Mouse (Mus musculus) T-helper 1 cell (primary cell): ENCODE results near the gene Kif17.

Experiments
- in situ Hi-C: fragments of 300-600 bp; cut with MboI, MseI; formaldehyde crosslinking; loops from one replicate; pipeline ENCODE4 v1.15.1; 2025; ENCODE audit warnings: high pct_unique_total_duplicates

The Kif17 gene

DNA sequence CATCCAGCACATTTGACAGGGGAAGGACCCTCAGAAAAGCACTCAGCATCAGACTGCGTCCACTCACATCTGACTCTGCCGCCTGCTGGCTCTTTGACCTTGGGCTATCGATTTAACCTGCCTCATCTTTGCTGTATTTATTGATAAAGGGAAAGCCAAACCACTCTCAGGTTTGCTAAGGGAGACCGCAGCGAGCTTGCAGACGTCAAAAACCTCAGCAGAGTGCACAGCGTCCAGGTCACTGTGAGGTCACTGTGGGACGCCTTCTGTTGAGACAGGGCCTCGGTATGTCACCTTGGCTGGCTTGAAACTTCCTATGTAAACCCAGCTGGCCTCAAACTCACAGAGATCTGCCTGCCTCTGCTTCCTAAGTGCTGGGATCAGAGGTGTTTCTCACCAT is 87.1 kb downstream of the Kif17 start:
- in situ Hi-C loops: no loop called here

DNA sequence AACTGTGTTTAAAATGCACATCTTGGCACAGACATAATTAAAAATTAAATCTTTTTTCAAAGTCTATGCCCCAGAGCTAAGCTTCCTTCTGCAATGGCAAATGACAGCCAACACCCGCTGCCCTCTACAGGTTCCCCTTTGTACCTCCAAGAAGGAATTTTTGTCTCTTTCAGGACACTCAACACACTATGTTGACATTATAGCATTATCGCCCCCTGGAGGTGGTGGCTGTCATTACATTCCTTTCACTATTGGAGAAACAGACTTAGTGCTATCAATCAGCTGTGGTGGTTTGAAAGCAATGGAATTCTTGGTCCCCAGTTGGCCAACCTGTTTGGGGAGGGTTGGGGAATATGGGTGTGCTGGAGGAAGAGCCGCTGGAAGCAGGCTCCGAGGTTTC is 89.7 kb downstream of the Kif17 start:
- in situ Hi-C loops: no loop called here

DNA sequence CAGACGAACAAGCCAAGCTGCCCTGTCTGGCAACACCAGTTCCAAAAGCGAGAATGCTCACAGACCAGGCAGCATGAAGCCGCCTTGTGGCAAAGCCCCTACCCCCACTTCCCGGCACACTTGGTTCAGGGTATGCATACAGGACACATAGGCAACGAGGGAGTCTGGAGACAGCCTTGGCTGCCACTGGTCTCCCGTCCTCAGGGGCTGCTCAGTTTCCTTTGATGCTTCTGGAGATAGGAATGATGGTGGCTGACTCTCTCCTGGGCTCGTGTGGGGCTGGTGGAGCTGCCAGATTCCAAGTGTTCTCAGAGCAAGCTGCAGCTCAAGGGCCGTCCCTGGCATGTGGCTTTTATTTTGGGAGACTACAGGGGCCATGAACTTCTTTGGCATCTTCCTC is 91.2 kb downstream of the Kif17 start:
- in situ Hi-C loops: no loop called here

DNA sequence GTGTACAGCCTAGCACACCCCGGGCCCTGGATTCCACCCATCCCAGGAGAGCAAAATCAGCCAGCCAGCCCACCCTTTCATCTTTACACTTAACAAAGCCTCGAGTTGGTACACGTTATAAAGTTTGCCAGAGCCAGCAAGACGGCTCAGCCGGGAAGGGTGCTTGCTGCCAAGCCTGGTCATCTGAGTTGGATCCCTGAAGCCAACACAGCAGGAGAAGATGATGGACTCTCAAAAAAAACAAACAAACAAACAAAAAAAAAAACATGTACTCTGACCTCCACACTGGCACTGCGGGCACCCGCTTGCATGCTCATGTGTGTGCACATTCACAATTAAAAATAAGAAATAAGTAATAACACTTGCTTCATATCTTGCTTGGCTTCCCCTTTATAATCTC is 91.8 kb downstream of the Kif17 start:
- in situ Hi-C loops: no loop called here

DNA sequence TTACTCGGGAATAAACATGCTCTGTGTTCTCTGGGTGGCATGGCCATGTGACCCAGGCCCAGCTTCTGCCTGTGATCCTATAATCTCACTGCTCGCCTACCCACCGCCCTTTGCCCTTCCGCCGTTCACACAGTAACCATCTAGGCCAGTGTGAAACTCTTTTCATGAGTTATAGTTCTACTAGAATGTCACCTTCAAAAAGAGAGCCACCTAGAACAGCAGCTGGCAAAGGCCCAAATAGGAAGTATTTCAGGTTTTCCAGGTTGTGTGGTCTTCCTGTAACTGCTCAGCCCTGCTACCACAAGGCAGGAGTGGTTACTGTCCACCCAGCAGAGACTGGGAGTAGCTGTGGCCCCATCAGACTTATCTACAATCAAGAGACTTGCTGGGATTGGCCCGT is 92.5 kb downstream of the Kif17 start:
- in situ Hi-C loops: no loop called here

DNA sequence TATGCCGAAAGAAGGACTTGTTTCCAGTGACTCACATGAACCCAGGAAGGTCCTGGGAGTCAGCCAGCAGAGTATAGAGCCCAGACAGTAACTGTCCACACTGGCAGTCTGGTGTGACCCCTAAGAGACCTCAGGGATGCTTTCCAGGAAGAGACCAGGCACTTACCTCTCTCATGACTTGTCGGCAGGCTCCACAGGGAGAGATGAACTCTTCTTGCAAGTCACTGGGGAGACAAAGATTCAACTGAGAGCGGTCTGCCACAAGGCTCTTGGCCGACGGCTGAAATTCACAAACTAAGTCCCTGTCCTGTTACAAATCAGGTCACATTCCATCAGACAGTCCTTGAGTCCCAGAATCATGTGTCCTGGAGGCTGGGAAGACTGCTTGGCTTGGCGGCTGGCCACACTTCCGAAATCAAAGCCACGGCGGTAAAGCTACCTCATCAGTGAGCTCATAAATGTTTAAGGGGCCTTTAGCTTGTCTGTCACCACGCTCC is 93.2 kb downstream of the Kif17 start:
- in situ Hi-C loops: no loop called here

DNA sequence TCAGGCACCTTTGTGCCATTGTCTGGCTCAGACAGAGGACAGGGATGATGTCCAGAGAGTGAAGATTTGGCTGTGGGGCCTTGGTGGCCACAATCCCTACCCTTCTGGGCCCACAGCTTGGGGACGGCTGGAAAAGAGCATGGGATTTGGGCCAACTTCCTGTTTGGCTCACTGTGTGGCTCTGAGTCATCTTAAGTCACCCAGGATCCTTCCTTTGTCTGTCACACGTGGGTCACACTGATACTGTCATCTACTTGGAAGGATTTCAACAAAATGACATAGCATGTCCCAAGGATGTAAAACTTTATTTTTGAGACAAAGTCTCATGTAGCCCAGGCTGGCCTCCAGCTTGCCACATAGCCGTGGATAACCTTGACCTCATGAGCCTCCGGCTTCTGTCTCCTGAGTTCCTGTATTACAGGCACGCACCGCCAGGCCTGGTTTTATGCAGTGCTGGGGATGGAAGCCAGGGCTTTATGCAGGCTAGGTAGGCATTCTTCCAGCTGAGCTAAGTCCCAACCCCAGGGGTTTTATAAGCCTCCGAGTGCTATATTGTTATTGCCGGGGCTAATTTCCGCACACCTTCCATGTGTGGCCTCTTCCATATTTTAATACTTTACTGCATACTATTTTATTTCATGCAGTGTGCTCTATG is 94.8 kb downstream of the Kif17 start:
- in situ Hi-C loops: no loop called here

DNA sequence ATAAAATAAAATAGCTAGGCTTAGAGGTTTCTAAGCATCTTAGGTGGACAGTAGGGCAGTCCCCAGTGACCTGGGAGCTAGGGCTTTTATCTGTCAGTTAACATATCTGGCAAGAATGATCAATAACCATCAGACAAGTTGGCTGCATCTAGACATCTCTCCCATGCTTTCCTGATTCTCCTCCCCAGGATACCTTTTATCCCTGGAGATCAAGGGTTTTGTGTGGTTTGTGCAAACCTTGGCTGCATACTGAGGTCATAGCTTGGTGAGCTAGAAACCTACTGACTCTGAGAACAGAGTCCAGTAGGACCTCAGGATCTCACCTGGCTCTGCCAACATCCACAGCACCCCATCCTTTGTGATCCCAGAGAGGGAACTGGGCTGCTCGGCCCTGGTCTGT is 97.0 kb downstream of the Kif17 start:
- in situ Hi-C loops: no loop called here

DNA sequence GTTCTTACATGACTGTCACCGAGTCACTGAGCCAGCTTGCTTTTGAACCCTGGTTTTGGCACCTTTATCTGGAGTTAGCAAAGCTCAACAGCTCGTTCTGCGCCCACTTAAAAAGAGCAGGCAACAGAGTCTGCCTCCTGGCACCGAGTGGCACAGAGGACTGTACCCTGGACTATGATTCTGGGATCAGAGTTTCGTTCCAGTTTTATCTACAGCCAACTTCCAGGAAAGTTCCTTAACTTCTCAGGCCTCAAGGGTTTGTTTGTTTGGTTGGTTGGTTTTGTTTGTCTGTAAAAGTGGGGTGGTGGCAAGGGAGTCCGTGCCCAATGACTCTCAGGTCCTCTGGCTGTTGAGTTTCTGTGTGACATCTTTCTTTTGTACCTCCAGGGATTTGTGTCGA is 98.5 kb downstream of the Kif17 start:
- in situ Hi-C loops: no loop called here
